ENCODE assay signal across 19 mouse cellular contexts in genomic region chr17:30821115-30821514, GRCm38 (mm10).
DNase-seq lines count a peak whose midpoint lies in the region; ATAC-seq lines count a peak whose summit lies in the region.
"Had no signal": no experiment of that assay in that cellular context is flagged by ENCODE, and none has a peak within 500 bp of the region (broad histone marks: within the 10 kb centered on the region; RNA-seq: fewer than 3 reads in every experiment).

No protein-coding gene starts in this region.

- H3K4me1 ChIP-seq in heart, embryonic 14.5 days (ENCODE audit: control insufficient read depth in 2 of 2, insufficient read depth in 2 of 2, low read length in 2 of 2) = peaks cover 17 to 19% of the 10 kb centered on the region in 2 experiments
- 0 out of 2 replicates have a peak, but pooled peaks cover 2% of the 10 kb centered on the region for H3K4me1 ChIP-seq in stomach, embryonic 14.5 days (ENCODE audit: control insufficient read depth, insufficient read depth, low read length)
- no peaks in the 10 kb centered on the region for H3K4me1 ChIP-seq in intestine, embryonic 15.5 days (replicated peaks)
- H3K4me1 ChIP-seq: kidney, embryonic 15.5 days; limb, embryonic 12.5 days had no signal

- H3K36me3 ChIP-seq in heart, embryonic 14.5 days (ENCODE audit: control insufficient read depth, insufficient read depth, low read length) = no peaks in the 10 kb centered on the region
- H3K36me3 ChIP-seq in stomach, embryonic 14.5 days (ENCODE audit: control insufficient read depth, insufficient read depth, low read length) = no peaks in the 10 kb centered on the region
- no peaks in the 10 kb centered on the region for H3K36me3 ChIP-seq in intestine, embryonic 15.5 days
- H3K36me3 ChIP-seq: forebrain, embryonic 12.5 days; kidney, embryonic 15.5 days; limb, embryonic 12.5 days had no signal

- H3K9ac ChIP-seq in heart, embryonic 14.5 days (ENCODE audit: low read length) = no peak overlapping the region
- no peak overlapping the region for H3K9ac ChIP-seq in stomach, embryonic 14.5 days (replicated peaks; ENCODE audit: low read depth, low read length)
- H3K9ac ChIP-seq in intestine, embryonic 15.5 days = no peak overlapping the region
- H3K9ac ChIP-seq: forebrain, embryonic 12.5 days; kidney, embryonic 15.5 days; limb, embryonic 12.5 days; liver, embryonic 14.5 days had no signal

- ATAC-seq in heart, embryonic 14.5 days (ENCODE audit: insufficient number of reproducible peaks, insufficient read depth, low FRiP score, low read depth) = peak; percentile 78
- ATAC-seq in stomach, embryonic 14.5 days (ENCODE audit: insufficient number of reproducible peaks, insufficient read depth, low FRiP score, low read depth) = peak; percentile 75; the same call in 1 of the 2 replicates
- no peak for ATAC-seq in intestine, embryonic 15.5 days
- ATAC-seq: midbrain, embryonic 16.5 days had no signal

- H3K27ac ChIP-seq in heart, embryonic 14.5 days (replicated peaks in 1 of 2; ENCODE audit: control insufficient read depth in 1 of 2, insufficient read depth in 1 of 2, low read depth in 2 of 2, low read length in 2 of 2) = peak overlapping the region; percentile 56 to 68
- no peak overlapping the region; the same call in 1 of the 2 replicates for H3K27ac ChIP-seq in stomach, embryonic 14.5 days (ENCODE audit: low read length)
- no peak overlapping the region for H3K27ac ChIP-seq in intestine, embryonic 15.5 days
- H3K27ac ChIP-seq: forebrain, embryonic 12.5 days; kidney, embryonic 15.5 days; layer of hippocampus, adult 2 months; left cerebral cortex, adult 2 months; limb, embryonic 12.5 days; liver, embryonic 14.5 days; macrophage had no signal

- H3K27me3 ChIP-seq in heart, embryonic 14.5 days (ENCODE audit: control insufficient read depth, insufficient read depth, low read length) = no peaks in the 10 kb centered on the region
- no peaks in the 10 kb centered on the region for H3K27me3 ChIP-seq in stomach, embryonic 14.5 days (ENCODE audit: control insufficient read depth, insufficient read depth, low read length)
- no peaks in the 10 kb centered on the region for H3K27me3 ChIP-seq in intestine, embryonic 15.5 days (replicated peaks)
- H3K27me3 ChIP-seq: forebrain, embryonic 12.5 days; limb, embryonic 12.5 days had no signal

- H3K9me3 ChIP-seq in heart, embryonic 14.5 days (ENCODE audit: control insufficient read depth, low read length) = no peaks in the 10 kb centered on the region
- H3K9me3 ChIP-seq in stomach, embryonic 14.5 days (ENCODE audit: control insufficient read depth, low read depth, low read length) = no peaks in the 10 kb centered on the region
- no peaks in the 10 kb centered on the region for H3K9me3 ChIP-seq in intestine, embryonic 15.5 days
- H3K9me3 ChIP-seq: forebrain, embryonic 12.5 days; kidney, embryonic 15.5 days; limb, embryonic 12.5 days had no signal

- DNase-seq in adrenal gland, postnatal 10 days = peak; percentile 36
- no peak for DNase-seq in adrenal gland, postnatal 4 days (ENCODE audit: low spot score in 2 of 2)
- peak; percentile 18 for DNase-seq in adipocyte (ENCODE audit: low spot score)
- DNase-seq in kidney, adult 9 months = no peak
- DNase-seq in kidney, adult 11 months = no peak
- DNase-seq: cerebellum, adult 8-10 months; embryo, embryonic 11 days; right cerebral cortex, postnatal 14 days had no signal

- H3K4me3 ChIP-seq in heart, embryonic 14.5 days (ENCODE audit: control insufficient read depth in 1 of 2, insufficient read depth in 1 of 2, low read depth in 1 of 2, low read length in 2 of 2) = no peak overlapping the region
- no peak overlapping the region for H3K4me3 ChIP-seq in stomach, embryonic 14.5 days (ENCODE audit: low read depth, low read length)
- no peak overlapping the region for H3K4me3 ChIP-seq in intestine, embryonic 15.5 days (replicated peaks)
- H3K4me3 ChIP-seq: forebrain, embryonic 12.5 days; kidney, embryonic 15.5 days; layer of hippocampus, adult 2 months; left cerebral cortex, adult 2 months; limb, embryonic 12.5 days had no signal

- peak overlapping the region; percentile 29 for H3K4me2 ChIP-seq in heart, embryonic 14.5 days (ENCODE audit: low read length)
- no peak overlapping the region for H3K4me2 ChIP-seq in stomach, embryonic 14.5 days (replicated peaks; ENCODE audit: low read depth, low read length)
- H3K4me2 ChIP-seq in intestine, embryonic 15.5 days (replicated peaks) = no peak overlapping the region
- H3K4me2 ChIP-seq: forebrain, embryonic 12.5 days; kidney, embryonic 15.5 days; limb, embryonic 12.5 days had no signal

- 4% methylated on average over 6 of the region's 6 CpGs for WGBS in heart, embryonic 14.5 days
- WGBS in stomach, embryonic 14.5 days = 45% methylated on average over 6 of the region's 6 CpGs
- 52% methylated on average over 6 of the region's 6 CpGs for WGBS in intestine, embryonic 15.5 days

Comparison
In these comparisons a context has a peak if more than half of its experiments do, and no peak if none do; other contexts are left out.
1. DNase-seq: peak in adrenal gland, postnatal 10 days (single experiment) and adipocyte (single experiment); none in adrenal gland, postnatal 4 days (0 of 2), kidney, adult 9 months (single experiment) and kidney, adult 11 months (single experiment).
2. H3K27ac ChIP-seq: peak in heart, embryonic 14.5 days (2 of 2); none in stomach, embryonic 14.5 days (single experiment) and intestine, embryonic 15.5 days (single experiment).